Mouse (Mus musculus) spleen, postnatal 14 days (tissue): ENCODE data around the gene Coa6.
"Not testable (repeated sequence)": the region's sequence is repeated elsewhere in the genome, so short reads cannot be mapped to it uniquely, and the experiment has no call there.

Experiments used
- DNase-seq, 2 experiments: peaks; one replicate each; pipeline ENCODE4 v3.0.0; 2021 to 2022; ENCODE audit warnings: low spot score in 2 of 2

Coa6 gene

DNA sequence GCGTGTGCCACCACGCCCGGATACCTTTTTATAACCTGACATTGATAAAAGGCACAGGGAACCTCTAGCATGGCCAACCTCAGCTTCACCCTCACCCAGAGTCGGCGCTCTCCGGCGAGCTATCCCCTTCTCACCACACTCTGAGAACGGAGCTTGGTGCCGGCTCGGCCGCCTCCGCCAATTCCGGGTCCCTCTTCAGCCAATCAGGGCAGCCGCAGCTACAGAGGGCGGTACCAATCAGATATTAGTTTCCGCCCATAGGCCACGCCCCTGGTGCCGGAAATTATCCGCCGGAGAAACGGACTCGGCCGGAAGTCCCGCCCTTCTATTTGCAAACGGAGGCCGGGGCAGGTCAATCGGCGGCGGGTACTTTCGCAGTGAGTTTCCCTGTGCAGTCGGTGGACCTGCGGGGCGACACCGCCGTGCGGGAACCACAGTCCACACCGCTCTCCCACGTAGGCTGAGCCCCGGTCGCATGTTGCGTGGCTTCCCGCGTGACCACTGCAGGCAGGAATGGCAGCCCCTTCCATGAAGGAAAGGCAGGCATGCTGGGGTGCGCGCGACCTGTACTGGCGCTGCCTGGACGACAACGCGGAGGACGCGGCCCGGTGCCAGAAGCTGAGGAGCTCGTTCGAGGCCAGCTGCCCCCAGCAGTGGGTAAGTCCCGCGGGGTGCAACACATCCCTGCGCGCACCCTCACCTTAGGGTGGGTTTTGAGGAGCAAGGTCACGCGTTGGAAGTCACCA is at the start of gene Coa6:
Gene Coa6 (plus strand): TSS at position 342 of the 746 bp plus-strand sequence.
- peak; percentile 95 to 97 for DNase-seq

DNA sequence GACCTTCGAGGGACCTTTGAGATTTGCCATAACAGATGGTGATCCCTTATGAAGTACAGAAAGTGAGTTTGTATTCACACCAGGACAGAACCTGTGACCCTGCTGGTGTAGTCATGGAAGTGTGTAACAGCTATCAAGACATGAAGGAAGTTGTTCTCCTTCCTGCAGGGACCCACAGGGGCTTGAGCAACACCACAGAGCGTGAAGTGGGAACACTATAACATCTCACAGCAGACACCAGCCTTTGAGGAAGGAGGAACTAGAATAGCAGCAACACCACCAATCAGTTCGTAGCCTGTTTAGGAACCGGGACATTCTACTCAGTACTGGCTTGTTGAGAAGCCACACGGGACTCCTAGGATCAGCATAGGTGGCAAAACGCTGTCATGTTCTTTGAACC is 42.7 kb upstream of the Coa6 start:
- DNase-seq, result no peak

DNA sequence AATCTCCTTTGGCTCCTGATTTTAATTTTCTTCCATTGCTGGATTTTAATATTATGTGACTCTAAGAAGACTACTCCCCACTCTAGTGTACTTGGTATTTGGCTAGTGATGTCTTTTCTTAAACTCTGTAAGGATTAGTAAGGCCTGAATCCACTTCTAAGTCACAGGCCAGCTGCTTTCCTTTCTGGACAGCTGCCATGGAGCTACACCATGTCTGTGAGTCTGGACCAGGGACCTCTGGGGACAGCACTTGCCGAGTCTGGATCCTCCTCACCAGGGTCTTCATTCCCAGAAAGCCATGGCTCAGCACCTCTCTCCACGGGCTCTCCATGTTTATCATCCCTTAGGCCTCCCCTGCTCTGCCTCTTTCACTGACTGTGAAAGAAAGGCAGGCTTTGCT is 42.2 kb upstream of the Coa6 start:
- no peak for DNase-seq

DNA sequence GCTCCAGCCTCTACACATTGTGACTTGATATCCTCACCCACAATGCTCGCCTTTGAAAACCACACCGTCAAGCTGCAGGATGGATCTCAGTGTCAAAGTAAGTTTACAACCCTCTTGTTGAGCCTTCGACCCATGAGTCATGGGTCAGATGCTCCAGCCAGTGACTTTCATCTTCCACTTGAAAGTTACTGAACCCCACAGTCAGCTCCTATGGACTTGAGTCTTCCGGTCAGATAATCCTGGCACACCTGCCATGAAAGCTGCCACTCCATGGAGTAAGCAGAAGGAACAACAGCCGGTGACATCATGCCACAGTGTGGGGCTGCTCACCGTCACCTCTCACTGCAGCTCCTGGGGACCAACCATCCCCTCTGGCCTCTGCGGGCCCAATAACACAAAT is 41.0 kb upstream of the Coa6 start:
- no peak for DNase-seq

DNA sequence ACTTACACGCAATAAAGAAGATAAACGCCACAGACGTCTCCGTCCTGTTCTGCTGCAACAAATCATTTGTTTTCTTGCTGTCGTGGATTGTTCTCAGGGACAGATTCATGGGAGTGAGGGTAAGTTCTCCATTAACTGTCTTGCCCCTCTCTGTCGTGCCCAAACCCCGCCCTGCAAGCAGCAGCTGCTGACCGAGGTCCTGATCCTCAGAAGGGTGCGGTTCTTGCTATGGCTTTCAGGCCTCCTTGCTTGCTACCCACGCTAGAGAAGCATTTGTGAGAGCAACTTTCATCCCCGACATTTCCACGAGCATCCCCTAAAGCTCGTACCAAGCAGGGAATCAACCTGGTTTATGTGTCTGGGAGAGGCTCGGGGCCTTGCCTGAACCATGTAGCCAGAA is 40.1 kb upstream of the Coa6 start:
- no peak for DNase-seq

DNA sequence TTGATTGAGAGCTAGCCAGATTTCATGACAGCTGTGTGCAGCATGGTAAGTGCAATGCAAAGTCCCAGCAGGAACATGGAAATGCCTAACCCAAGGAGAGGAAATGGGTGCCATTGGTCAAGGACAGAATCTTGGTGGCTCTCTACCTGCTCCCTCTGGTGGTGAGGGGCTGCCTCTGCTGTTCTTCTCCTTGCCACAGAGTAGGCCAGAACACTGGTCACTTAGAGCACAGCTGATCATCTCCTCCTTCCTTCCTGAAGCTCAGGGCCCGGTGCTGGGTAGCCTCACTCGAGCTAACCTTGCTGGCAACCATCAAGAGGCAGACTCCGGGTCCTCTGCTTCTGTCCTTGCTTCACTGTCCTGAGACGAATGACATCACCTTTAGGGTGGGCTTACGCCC is 39.6 kb upstream of the Coa6 start:
- DNase-seq, result no peak

DNA sequence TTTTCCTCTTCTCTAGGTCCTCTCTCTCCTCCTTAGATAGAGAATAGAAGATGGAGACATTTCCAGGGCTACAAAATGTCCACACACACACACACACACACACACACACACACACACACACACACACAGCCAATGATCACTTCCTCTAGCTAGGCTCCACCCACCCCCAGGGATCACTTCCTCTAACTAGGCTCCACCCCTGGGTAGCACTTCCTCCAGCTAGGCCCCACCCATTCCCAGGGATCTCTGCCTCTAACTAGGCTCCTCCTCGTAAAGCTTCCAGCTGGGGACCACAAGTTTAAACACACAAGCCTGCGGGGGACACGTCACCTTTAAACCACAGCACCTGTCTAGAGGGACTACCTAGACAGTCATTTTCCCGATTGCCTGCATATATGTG is 34.7 kb upstream of the Coa6 start:
- DNase-seq, result no peak

DNA sequence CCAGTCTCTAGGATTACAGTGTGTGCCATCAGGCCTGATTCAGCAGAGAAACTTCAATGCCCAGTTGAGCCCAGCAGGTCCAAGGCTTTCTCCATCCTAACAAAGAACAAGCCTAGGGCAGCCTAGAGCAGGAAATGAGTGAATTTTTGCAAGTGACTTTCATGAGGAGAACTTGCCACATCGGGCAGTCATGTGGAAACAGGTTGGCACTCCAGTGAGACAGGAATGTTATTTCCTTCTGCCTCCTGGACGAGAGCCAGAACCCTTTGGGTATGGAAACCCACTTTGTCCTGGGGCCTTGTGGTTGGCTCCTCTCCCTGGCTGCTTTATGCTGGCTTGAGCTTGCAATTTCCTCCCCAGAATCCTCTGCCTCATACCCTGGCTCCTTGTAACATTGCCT is 30.8 kb upstream of the Coa6 start:
- no peak for DNase-seq

DNA sequence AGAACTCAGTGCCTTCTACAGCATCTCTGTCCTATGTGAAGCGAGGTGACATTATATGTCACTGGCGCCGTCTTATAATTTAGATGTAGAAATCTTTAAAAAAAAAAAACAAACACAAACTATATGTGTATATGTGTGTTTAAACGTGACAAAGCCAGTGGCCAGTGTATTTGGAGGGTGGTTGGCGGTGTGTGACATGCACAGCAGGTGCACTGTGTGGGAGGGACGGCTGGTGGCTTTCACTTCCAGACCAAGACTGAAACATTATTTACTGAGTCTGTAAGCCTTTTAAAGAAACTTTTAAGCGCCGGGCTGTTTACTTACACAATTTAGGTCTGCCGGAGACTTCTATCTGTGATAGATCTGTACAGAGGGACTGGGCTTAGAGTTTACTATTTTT is 26.9 kb upstream of the Coa6 start:
- DNase-seq, result no peak

DNA sequence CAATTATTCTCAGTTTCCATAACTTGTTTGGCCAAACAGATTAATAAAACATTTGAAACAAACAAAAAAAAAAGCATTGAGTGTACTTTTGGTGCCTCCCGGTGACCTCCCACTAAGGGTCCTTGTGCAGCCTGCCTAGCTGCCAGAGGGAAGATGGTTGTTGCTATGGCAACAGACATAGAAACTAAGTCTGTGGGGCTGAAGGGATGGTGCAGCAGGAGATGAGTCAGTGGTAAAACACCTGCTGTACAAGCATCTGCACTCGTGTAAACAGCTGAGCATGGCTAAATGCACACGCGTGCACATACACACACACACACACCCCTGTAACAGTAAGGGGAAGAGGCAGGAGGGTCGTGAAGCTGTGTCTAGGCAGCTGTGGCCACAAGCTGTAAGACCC is 26.4 kb upstream of the Coa6 start:
- no peak for DNase-seq

DNA sequence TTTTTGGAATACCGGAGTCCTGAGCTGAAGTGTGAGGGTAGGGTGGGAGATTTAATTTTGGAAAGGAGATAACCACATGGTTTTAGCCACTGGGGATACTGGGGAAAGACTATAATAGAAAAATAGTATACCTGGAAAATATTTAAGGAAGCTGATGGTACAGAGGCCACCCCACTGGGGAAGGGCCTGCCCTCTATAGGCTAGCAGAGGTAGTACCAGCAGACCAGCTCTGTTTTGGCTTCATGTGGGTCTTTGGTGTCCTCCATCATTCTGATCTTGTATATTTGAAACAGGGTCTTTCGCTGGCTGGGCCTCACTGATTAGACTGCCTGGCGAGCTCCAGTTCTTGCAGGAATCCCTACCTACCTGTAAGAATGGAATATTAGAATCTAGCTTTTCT is 24.0 kb upstream of the Coa6 start:
- no peak for DNase-seq

DNA sequence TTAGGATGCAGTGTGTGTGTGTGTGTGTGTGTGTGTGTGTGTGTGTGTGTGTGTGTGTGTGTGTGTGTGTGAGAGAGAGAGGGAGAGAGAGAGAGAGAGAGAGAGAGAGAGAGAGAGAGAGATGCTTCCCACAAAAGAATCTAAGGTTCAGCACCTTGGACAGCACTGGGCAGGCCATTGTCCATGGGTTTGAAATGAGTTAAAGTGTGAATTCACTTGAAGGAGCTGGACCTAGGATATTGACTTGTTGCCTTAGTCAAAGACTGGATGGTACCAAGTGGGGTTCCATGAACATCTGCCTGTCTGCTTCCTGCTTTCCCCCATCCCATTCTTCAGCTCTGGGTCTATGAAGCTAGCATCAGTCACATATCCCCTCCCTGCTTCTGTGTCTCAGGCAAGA is 17.8 kb upstream of the Coa6 start:
- not testable (repeated sequence) for DNase-seq

DNA sequence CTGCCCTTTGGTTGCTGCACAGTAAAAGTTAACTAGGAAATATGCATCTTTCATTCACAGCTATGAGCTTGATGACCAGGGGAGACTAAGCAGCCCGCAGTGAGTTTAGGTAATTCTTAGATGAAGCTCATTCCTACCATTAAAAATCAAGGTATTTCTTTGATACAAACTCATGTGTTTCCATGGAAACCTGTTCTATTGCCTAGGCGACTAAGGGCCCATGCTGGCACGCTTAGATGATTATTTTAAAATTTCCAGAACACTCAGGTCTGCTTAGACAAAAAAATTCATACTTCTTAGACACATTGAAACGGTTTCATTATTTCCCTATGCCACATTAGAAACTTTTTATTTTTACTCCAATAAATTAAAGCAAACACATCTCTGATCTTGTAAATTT is 17.3 kb upstream of the Coa6 start:
- no peak for DNase-seq

DNA sequence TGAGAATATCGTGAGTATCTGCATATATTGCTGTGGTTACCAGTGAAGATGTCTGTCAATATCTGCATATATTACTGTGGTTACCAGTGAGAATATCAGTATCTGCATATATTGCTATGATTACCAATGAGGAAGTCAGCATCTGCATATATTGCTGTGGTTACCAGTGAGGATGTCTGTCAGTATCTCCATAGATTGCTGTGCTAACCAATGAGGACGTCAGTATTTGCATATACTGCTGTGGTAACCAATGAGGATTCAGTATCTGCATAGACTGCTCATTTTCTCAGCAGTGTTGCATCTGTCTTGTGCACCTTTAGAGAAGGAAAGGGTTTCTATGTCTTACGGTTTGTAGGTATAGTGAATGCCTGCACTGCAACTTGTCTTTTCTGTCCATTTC is 1.5 kb upstream of the Coa6 start:
- no peak for DNase-seq

DNA sequence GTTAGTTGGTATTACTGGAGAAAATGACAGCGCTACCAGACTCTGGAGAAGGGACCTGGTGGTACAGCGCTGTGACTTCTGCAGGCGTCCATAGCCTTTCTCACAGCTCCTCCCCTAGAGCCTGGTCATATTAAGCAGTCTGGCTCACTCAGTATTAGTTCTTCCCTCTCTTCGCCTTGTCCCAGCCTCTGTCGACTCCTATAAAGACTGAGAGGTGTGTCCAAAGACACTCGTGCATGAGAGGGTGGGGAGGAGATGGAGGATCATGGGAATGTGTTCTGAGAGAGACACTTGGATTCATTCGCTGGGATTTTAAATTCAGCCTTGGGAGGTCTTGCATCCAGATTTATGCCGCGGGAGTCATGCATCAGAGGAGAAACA is 595 bp downstream of the Coa6 start:
- DNase-seq, result no peak

DNA sequence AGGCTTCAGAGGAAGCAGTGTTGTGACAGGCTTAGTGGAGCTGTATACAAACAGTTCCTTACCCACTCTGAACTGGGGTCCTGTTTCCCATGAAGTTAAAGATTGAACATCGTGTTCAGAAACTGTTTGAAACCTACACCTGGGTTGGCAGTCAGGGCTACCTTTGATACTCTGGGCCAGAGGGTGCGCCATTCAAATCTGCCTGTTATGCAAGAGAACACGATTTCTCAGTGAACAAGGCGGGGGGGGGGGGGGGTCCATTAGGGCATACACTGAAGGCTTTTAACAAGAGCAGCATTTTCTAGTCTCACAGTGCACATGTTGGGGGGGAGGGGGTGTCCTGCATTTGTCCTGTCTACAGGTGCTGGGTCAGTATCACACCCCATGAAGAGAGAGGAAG is 1.8 kb downstream of the Coa6 start:
- no peak for DNase-seq

DNA sequence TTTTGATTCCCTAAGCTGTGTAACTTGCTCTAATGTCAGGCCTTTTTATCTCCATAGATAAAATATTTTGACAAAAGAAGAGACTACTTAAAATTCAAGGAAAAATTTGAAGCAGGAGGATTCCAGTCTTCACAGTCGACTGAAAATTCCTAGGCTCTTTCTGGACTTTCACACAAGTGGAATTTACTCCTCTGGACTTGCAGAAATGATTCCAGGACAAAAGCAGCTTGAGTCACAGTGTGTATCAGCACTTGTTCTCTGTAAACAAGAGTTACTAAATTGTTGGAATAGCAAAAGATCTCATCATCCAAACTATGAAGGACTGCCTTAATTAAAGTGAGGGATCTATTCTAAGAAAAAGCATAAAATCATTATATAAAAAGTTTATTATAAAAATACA is 2.6 kb downstream of the Coa6 start:
- DNase-seq, result no peak

DNA sequence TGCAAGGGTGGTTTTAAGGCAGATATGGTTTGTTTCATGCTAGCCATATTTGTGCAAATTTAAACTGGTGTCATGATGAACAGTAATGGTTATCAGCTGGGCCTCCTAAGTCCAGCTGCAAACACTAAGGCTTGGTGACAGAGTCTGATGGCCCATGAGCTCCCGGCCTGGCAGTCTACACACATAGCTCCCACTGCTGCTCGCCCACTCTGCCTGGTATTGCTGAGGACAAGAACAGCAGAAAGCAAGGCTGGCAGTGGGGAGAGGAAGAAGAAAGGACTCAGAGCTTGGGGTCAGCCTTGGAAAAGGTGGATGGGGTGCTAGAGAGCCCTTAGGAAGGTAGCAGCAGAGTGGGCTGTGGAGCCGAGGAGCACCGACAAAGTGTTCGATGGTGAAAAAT is 7.3 kb downstream of the Coa6 start:
- DNase-seq, result no peak

DNA sequence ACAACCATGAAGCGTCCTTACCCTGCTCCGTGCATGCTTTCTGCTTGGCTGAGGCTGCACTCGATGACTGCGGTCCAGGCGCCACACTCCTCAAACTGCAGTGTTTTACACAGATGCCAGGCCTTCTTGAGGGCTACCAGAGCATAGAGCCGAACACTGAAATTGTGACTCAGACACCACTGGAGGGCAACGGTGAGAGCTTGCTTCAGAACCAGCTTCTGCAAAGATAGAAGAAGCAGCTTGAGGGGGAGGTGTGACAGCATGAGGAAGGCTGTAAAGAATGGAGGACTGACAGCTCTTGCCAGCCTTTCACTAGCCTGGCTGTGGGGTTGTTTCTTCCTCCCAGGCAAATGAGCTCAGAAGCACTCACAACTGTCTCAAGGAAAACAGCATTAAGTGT is 11.5 kb downstream of the Coa6 start:
- DNase-seq, result no peak

DNA sequence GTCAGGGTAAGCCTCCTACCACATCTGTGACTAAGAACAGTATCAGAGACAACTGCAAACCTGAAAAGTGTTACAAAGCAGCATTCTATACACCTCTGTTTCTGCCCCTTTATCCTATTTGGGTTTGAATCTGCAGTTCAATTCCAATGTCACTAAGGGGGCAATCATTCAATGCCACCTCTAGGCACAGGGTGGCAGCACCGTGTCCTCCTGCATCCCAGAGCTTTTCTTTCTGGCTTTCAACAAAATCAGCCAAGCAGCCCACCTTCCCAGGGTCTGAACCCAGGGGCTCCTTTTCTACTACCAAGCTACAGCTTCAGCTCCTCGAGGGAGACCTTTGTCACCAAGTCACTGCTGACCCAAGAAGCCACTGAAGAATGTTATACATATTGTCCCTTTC is 16.6 kb downstream of the Coa6 start:
- no peak for DNase-seq

DNA sequence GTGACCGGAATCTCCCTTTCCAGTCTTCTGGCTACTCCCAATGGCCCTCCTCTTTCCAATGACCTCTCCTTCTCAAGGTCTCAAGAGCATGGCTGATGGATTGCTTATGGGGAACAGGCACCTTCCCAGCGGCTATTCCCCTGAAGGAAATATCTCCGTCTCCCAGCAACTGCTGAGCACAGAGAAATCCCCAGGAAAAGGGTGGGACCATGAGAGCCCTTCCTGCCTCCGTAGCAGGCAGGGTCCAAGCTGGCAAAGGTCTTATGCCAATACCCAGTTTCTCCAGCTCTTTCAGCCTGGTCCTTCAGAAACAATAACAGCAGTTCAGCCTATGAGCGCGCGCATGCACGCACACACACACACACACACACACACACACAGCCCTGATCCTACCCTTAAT is 28.8 kb downstream of the Coa6 start:
- DNase-seq, result no peak

DNA sequence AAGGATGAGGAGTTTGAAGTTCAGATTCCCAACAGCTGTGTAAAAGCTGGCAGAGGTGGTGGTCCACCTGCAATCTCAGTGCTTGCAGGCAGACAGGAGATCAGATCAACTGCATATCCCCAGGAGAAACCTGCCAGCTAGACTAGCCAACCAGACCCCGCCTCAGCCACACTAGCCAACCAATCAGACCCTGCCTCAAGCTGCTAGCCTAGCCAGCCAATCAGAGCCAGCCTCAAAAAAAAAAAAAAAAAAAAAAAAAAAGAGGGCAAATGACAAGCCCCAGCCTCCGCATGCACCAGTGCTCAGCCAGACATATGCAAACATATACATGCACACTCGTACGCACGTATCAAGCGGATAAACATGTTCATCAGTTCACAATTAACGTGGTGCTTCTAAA is 33.1 kb downstream of the Coa6 start:
- no peak for DNase-seq

DNA sequence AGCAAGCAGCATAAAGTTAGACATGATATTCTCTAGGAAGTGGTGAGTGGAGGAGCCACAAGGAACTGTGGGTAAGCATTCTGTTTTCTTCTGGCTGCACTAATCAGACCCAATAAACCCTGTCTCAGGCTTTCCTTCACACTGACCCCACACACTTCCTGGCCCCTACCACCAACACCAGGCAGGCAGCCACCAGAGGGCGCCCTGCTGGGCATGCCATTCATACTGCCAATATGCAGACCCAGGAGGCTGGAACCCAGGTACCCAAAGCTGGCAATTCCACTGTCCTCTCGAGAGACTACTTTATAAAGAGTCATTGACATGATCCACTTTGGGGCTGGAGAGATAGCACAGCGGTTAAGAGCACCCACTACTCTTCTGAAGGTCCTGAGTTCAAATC is 38.0 kb downstream of the Coa6 start:
- peak; percentile 50 to 72 for DNase-seq

DNA sequence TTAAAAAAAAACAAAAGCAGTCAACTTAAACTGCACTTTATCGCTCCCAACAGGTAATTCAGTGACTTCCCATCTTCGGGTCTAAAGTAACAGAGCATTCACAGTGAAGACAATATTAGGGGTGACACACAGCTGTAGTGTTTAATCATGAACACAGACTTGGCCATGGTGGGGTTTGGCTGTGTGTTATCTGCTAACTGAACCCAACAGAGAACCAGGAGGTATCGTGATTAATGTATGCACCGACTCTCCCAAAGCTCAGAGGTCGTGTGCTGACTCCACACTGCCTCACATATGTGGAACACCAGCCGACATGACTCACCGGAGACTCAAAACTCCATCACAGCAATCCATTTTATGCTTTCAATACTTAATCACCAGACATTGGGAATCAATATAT is 39.4 kb downstream of the Coa6 start:
- no peak for DNase-seq
